Mouse (Mus musculus) limb, embryonic 14.5 days (tissue): ENCODE measurements around the gene Gm20388. TPM values are rescaled to one million over a fixed set of nuclear protein-coding genes. Genes with fewer than 3 reads are reported as not detected.
"Not testable (repeated sequence)": the region's sequence is repeated elsewhere in the genome, so short reads cannot be mapped to it uniquely, and the experiment has no call there.

Experiments
- ATAC-seq: fragments of 200-750 bp; cut with Nextera tagmentation; 2 replicates; pipeline ENCODE4 v1.8.0; 2017; ENCODE audit warnings: low read depth, moderate number of reproducible peaks, moderate TSS enrichment; ENCODE audit not compliant: low FRiP score
- DNase-seq: peaks from one replicate; pipeline ENCODE4 v3.0.0-alpha.2; 2015; ENCODE audit warnings: low spot score
- H3K27ac ChIP-seq: fragments of 300-500 bp; sonication (generic); replicated peaks from 2 replicates; pipeline ENCODE4 v1.5.1; 2014; ENCODE audit warnings: low read depth, mild to moderate bottlenecking, low read length, moderate library complexity, mixed read lengths
- H3K27me3 ChIP-seq: fragments of 300-500 bp; sonication (generic); 2 replicates; pipeline ENCODE4 v1.6.1; 2014; ENCODE audit warnings: low read length, mixed read lengths; ENCODE audit not compliant: control insufficient read depth, insufficient read depth
- H3K36me3 ChIP-seq: fragments of 300-500 bp; sonication (generic); 2 replicates; pipeline ENCODE4 v1.6.1; 2014; ENCODE audit warnings: mild to moderate bottlenecking, low read length, moderate library complexity, mixed read lengths; ENCODE audit not compliant: control insufficient read depth, insufficient read depth
- H3K4me1 ChIP-seq: fragments of 300-500 bp; sonication (generic); 2 replicates; pipeline ENCODE4 v1.6.1; 2014; ENCODE audit warnings: antibody characterized with exemption, low read length, mixed read lengths; ENCODE audit not compliant: control insufficient read depth, insufficient read depth
- H3K4me2 ChIP-seq: fragments of 300-500 bp; sonication (generic); replicated peaks from 2 replicates; pipeline ENCODE4 v1.6.1; 2014; ENCODE audit warnings: low read depth, mild to moderate bottlenecking, low read length, moderate library complexity; ENCODE audit not compliant: severe bottlenecking
- H3K4me3 ChIP-seq: fragments of 300-500 bp; sonication (generic); replicated peaks from 2 replicates; pipeline ENCODE4 v1.5.1; 2014; ENCODE audit warnings: low read length
- H3K9ac ChIP-seq: fragments of 300-500 bp; sonication (generic); 2 replicates; pipeline ENCODE4 v1.6.1; 2014; ENCODE audit warnings: mild to moderate bottlenecking, low read depth, low read length, moderate library complexity; ENCODE audit not compliant: severe bottlenecking
- H3K9me3 ChIP-seq: fragments of 300-500 bp; sonication (generic); 2 replicates; pipeline ENCODE4 v1.6.1; 2016; ENCODE audit warnings: low read length; ENCODE audit not compliant: control insufficient read depth
- POLR2A ChIP-seq: fragments of 200-500 bp; IDR thresholded peaks from 2 replicates; pipeline ENCODE4 v1.8.0; 2012; ENCODE audit warnings: inconsistent platforms, mild to moderate bottlenecking, moderate library complexity, borderline replicate concordance; ENCODE audit not compliant: insufficient read depth, insufficient read length; ENCODE audit errors: extremely low read depth
- WGBS: fragments of 180-500 bp; shearing (Covaris S2); extraction: QIAGEN DNeasy Blood & Tissue Kit; methylation state at CpG from one replicate; pipeline ENCODE4 v1.1.7; 2014; 5-methylcytosine and 5-hydroxymethylcytosine counted together
- polyA plus RNA-seq, 2 experiments: library from polyadenylated mRNA; depleted of rRNA in 1 of 2; stranded (reverse) in 1 of 2; unstranded in 1 of 2; fragments of >200 nt; fragmentation: Nextera tagmentation in 1 of 2; extraction: Ambion mirVana in 1 of 2; gene quantifications; 2 replicates each; pipeline versions ENCODE4 v1.2.1 to v1.2.3; 2012 to 2014

Gene Gm20388
- polyA plus RNA-seq, 2 experiments = 1.9 to 49.9 TPM

DNA sequence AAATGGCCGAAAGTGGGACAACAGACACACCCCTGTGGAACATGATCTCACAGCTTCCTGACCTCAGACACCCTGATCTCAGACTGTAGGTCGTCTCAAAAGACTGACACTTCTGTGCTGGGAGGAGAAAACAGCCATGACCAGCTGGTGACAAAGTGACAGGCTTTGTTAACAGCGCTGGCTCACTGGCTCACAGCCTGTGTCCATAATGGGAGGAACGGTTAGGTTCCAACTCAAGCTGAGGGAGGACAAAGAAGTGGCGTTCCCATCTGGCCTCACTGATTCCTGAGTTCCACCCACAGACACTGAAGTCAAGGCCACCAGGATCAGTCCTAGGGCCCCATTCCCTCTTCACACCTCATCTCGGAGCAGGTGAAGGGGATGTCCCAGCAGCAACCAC lies 1527.5 kb downstream of the Gm20388 start:
- DNase-seq (no peak), ATAC-seq (no peak)
- WGBS = 68% methylated on average over 6 of the region's 6 CpGs
- no peak for TF ChIP-seq POLR2A
- Histone ChIP-seq H3K9me3 (no peaks in the 10 kb centered on the region), H3K4me1 (peaks cover 9% of the 10 kb centered on the region; the same call in 1 of the 2 replicates), H3K4me2 (no peak overlapping the region), H3K36me3 (no peaks in the 10 kb centered on the region), H3K9ac (no peak overlapping the region), H3K27me3 (no peaks in the 10 kb centered on the region), H3K27ac (no peak overlapping the region), H3K4me3 (no peak overlapping the region)

DNA sequence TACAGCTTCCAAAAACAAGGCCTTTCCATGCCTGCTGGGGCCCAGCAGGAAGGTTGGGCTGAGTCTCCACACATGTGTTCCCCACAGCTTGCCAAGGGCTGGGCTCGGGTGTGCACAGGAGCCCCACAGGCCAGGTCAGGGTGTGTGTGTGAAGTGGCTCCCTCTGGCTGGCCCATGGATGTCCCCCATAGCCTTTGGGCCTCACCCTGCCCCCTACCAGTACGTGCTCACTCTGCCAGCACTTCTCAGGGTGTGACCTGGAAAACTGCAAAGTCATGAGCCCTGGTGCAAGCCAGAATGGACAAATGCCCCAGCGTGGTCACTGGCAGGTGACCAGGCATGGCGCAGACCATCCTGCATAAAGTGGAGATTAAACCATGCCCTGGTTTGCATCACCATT lies 1528.7 kb downstream of the Gm20388 start:
- H3K4me1 ChIP-seq = 0 out of 2 replicates have a peak, but pooled peaks cover 4% of the 10 kb centered on the region
- ATAC-seq (no peak), DNase-seq (no peak)
- H3K36me3 ChIP-seq = no peaks in the 10 kb centered on the region
- no peaks in the 10 kb centered on the region for H3K27me3 ChIP-seq
- no peak for TF ChIP-seq POLR2A
- H3K27ac ChIP-seq = no peak overlapping the region
- no peak overlapping the region for H3K4me2 ChIP-seq
- H3K9ac ChIP-seq = no peak overlapping the region
- H3K4me3 ChIP-seq = no peak overlapping the region
- 67% methylated on average over 4 of the region's 4 CpGs for WGBS
- no peaks in the 10 kb centered on the region for H3K9me3 ChIP-seq

DNA sequence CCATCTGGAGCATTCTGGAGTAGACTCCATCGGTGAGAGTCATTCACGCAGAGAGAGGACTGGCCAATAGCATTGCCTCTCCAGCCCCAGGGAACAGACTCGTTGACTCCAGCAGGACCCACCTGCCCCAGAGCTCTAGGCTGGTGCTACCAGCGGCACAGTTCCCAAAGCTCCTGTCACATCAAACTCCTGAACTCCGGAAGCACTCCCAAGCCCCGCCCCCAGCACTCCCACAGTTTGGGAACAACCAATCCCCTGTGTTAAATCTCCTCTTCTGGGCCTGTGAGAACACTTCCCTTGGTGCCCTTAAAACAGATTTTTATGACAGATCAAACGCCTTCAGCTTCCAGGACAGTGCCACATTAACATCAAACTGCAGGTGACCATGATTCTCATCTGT lies 1532.7 kb downstream of the Gm20388 start:
- no peak overlapping the region for H3K4me3 ChIP-seq
- no peaks in the 10 kb centered on the region for H3K36me3 ChIP-seq
- WGBS = 55% methylated on average over 7 of the region's 7 CpGs
- DNase-seq (no peak), ATAC-seq (no peak)
- no peak overlapping the region for H3K9ac ChIP-seq
- H3K4me1 ChIP-seq = no peaks in the 10 kb centered on the region
- no peaks in the 10 kb centered on the region for H3K27me3 ChIP-seq
- H3K4me2 ChIP-seq = no peak overlapping the region
- no peaks in the 10 kb centered on the region for H3K9me3 ChIP-seq
- no peak overlapping the region for H3K27ac ChIP-seq
- no peak for TF ChIP-seq POLR2A

DNA sequence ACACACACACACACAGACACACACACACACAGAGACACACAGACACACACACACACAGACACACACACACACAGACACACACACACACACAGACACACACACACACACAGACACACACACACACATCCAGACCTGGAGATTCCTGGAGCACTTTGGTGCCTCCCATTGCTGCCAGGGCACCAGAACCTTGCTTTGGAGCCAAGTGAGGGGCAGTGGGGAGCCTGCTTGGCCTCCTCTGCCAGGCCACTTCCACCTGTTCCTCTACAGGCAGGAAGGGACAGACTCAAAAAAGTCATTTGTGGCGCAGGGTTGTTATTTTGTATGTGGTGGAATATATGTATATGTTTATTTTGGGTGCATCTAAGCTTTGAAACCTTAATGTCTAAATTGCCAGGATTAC lies 1533.9 kb downstream of the Gm20388 start:
- H3K4me3 ChIP-seq, H3K9me3 ChIP-seq, ATAC-seq, H3K27me3 ChIP-seq, H3K4me2 ChIP-seq, H3K27ac ChIP-seq, H3K9ac ChIP-seq, DNase-seq, H3K4me1 ChIP-seq, H3K36me3 ChIP-seq: not testable (repeated sequence)
- 100% methylated on average over 1 of the region's 1 CpGs for WGBS

DNA sequence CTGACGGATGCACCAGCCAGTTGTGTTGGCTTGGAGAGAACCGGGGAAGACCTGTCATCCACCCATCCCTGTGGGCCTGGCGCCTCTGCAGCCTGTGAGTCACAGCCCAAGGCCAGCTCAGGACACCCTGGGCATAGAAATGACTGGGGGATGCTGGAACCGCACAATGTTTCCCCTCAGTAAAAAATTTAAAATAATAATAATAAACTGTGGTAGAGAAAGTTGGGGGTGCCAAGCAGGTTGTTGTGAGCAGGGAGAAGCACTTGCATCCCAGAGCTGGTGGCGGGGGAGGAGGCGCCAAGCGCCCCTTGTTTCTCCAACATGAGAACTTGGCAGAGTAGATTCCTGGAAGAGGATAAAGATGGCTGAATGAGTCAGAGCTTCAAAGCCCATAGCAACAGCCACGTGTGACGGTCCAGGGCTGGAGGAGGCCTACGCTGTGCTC lies 1534.4 kb downstream of the Gm20388 start:
- no peak for DNase-seq
- H3K9ac ChIP-seq = no peak overlapping the region
- no peak for TF ChIP-seq POLR2A
- H3K27me3 ChIP-seq = no peaks in the 10 kb centered on the region
- H3K4me1 ChIP-seq = no peaks in the 10 kb centered on the region
- H3K36me3 ChIP-seq = no peaks in the 10 kb centered on the region
- WGBS = 89% methylated on average over 10 of the region's 10 CpGs
- no peak for ATAC-seq
- H3K9me3 ChIP-seq = no peaks in the 10 kb centered on the region
- H3K4me2 ChIP-seq = no peak overlapping the region
- H3K27ac ChIP-seq = no peak overlapping the region
- H3K4me3 ChIP-seq = no peak overlapping the region

DNA sequence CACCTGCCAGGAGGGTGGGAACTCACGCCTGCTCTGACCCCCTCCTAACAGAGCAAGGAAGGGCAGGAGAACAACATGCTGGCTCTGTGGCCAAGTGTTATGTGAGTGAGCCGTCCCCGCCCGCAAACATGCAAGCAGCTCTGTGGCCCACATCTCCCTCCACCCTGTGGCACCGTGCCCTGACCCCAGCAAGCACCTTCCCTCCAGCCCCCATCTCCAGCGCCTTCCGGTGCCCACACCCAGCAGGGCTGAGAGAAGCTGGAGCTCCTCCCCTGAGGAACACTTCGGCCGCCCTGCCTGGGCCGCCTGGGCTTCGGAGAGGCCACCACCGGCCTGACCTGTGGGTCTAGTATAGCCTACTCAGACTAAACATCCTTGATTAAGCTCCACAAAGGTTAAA lies 1535.5 kb downstream of the Gm20388 start:
- no peaks in the 10 kb centered on the region for H3K4me1 ChIP-seq
- no peak overlapping the region for H3K4me3 ChIP-seq
- ATAC-seq (no peak), DNase-seq (no peak)
- no peak for TF ChIP-seq POLR2A
- H3K4me2 ChIP-seq = no peak overlapping the region
- WGBS = 77% methylated on average over 12 of the region's 12 CpGs
- H3K9me3 ChIP-seq = no peaks in the 10 kb centered on the region
- no peak overlapping the region for H3K9ac ChIP-seq
- H3K27ac ChIP-seq = no peak overlapping the region
- H3K36me3 ChIP-seq = no peaks in the 10 kb centered on the region
- no peaks in the 10 kb centered on the region for H3K27me3 ChIP-seq
